Mouse (Mus musculus) heart, adult 2 months (tissue): ENCODE measurements around the gene Bmper. TPM values are rescaled to one million over a fixed set of nuclear protein-coding genes. Genes with fewer than 3 reads are reported as not detected.

ENCODE experiments used
- DNase-seq, 2 experiments: peaks; one replicate each; pipeline ENCODE4 v3.0.0; 2021
- H3K27ac ChIP-seq: fragments of 200-600 bp; 2 replicates; pipeline ENCODE4 v1.8.1; 2022
- H3K27me3 ChIP-seq: fragments of 200-500 bp; 2 replicates; pipeline ENCODE4 v1.6.1; 2012; ENCODE audit warnings: mild to moderate bottlenecking, low read length, inconsistent platforms, mixed read lengths; ENCODE audit not compliant: control insufficient read depth, insufficient read depth
- H3K36me3 ChIP-seq: fragments of 200-500 bp; 2 replicates; pipeline ENCODE4 v1.6.1; 2012; ENCODE audit warnings: low read length, inconsistent platforms; ENCODE audit not compliant: control insufficient read depth, insufficient read depth
- H3K4me1 ChIP-seq: fragments of 200-500 bp; 2 replicates; pipeline ENCODE4 v1.6.1; 2011; ENCODE audit warnings: low read length; ENCODE audit not compliant: control insufficient read depth, insufficient read depth
- H3K4me3 ChIP-seq: fragments of 200-600 bp; 2 replicates; pipeline ENCODE4 v1.8.1; 2022
- H3K79me2 ChIP-seq: fragments of 200-500 bp; replicated peaks from 2 replicates; pipeline ENCODE4 v1.6.1; 2012; ENCODE audit warnings: mild to moderate bottlenecking, inconsistent platforms, low read length, moderate library complexity, mixed read lengths; ENCODE audit not compliant: control insufficient read depth, insufficient read depth
- H3K9ac ChIP-seq: fragments of 200-500 bp; 2 replicates; pipeline ENCODE4 v1.6.1; 2012; ENCODE audit warnings: low read depth, mild to moderate bottlenecking, control low read depth, inconsistent platforms, low read length, mixed read lengths
- CTCF ChIP-seq: fragments of 200-600 bp; IDR thresholded peaks from 2 replicates; pipeline ENCODE4 v1.8.1; 2022; ENCODE audit warnings: antibody characterized with exemption, mild to moderate bottlenecking, moderate library complexity
- EP300 ChIP-seq: fragments of 200-500 bp; IDR thresholded peaks from 2 replicates; pipeline ENCODE4 v1.6.1; 2011; ENCODE audit warnings: low read depth, low read length, control low read depth; ENCODE audit not compliant: insufficient read depth
- POLR2A ChIP-seq: fragments of 200-500 bp; IDR thresholded peaks from 2 replicates; pipeline ENCODE4 v1.6.1; 2011; ENCODE audit warnings: mild to moderate bottlenecking, low read depth, low read length, control low read depth; ENCODE audit not compliant: insufficient read depth
- WGBS: fragments of 180-500 bp; shearing (Covaris S2); methylation state at CpG from one replicate; pipeline ENCODE4 v1.1.7; 2018; 5-methylcytosine and 5-hydroxymethylcytosine counted together
- intact Hi-C: fragments of 180-260 bp; cut with DNase I; formaldehyde crosslinking; loops from one replicate; pipeline ENCODE4 v1.15.1; 2025
- polyA plus RNA-seq: library from polyadenylated mRNA; depleted of rRNA; stranded (reverse); fragments of >200 nt; gene quantifications from 2 replicates; pipeline ENCODE4 v1.2.3, GENCODE M21; 2012
- total RNA-seq, 2 experiments: library from RNA; stranded (reverse); gene quantifications; 2 replicates each; pipeline ENCODE4 v1.2.3; 2021

Gene Bmper
- total and polyA plus RNA-seq, 3 experiments: 1.9 to 4.3 (median 2.6) TPM

GRCm38 (mm10) chr9:23333041-23333622, 110.3 kb downstream of the Bmper start:
- intact Hi-C loops: no loop called here
- TF ChIP-seq CTCF (no peak), EP300 (no peak), POLR2A (no peak)
- H3K9ac ChIP-seq: no peak overlapping the region
- H3K4me3 ChIP-seq: no peak overlapping the region
- WGBS: 68% methylated on average over 3 of the region's 3 CpGs
- DNase-seq: no peak
- H3K36me3 ChIP-seq: no peaks in the 10 kb centered on the region
- no peaks in the 10 kb centered on the region for H3K4me1 ChIP-seq
- no peak overlapping the region for H3K27ac ChIP-seq
- H3K79me2 ChIP-seq: no peaks in the 10 kb centered on the region; the same call in 1 of the 2 replicates
- no peaks in the 10 kb centered on the region for H3K27me3 ChIP-seq

GRCm38 (mm10) chr9:23340551-23340950, 117.7 kb downstream of the Bmper start:
- Histone ChIP-seq H3K27ac (no peak overlapping the region), H3K27me3 (no peaks in the 10 kb centered on the region), H3K36me3 (no peaks in the 10 kb centered on the region), H3K4me1 (no peaks in the 10 kb centered on the region; the same call in 1 of the 2 replicates), H3K9ac (no peak overlapping the region), H3K79me2 (no peaks in the 10 kb centered on the region; the same call in 1 of the 2 replicates), H3K4me3 (no peak overlapping the region)
- no peak for TF ChIP-seq POLR2A
- TF ChIP-seq EP300: no peak
- intact Hi-C loops: no loop called here
- no peak for DNase-seq

GRCm38 (mm10) chr9:23341246-23341645, 118.4 kb downstream of the Bmper start:
- no peaks in the 10 kb centered on the region; the same call in 1 of the 2 replicates for H3K79me2 ChIP-seq
- no peaks in the 10 kb centered on the region for H3K36me3 ChIP-seq
- intact Hi-C loops: no loop called here
- H3K9ac ChIP-seq: no peak overlapping the region
- no peak for DNase-seq
- H3K27me3 ChIP-seq: no peaks in the 10 kb centered on the region
- no peak overlapping the region for H3K4me3 ChIP-seq
- H3K4me1 ChIP-seq: no peaks in the 10 kb centered on the region; the same call in 1 of the 2 replicates
- H3K27ac ChIP-seq: no peak overlapping the region
- TF ChIP-seq EP300 (no peak), CTCF (no peak), POLR2A (no peak)

- H3K4me1 ChIP-seq: peaks cover 1% of the 10 kb centered on the region; the same call in 1 of the 2 replicates
- no peaks in the 10 kb centered on the region for H3K27me3 ChIP-seq
- TF ChIP-seq CTCF: no peak
- no peak for TF ChIP-seq EP300
- no peak for TF ChIP-seq POLR2A
- no peak overlapping the region for H3K9ac ChIP-seq
- no peak for DNase-seq
- no peaks in the 10 kb centered on the region for H3K79me2 ChIP-seq
- H3K4me3 ChIP-seq: no peak overlapping the region
- H3K36me3 ChIP-seq: no peaks in the 10 kb centered on the region
- intact Hi-C loops: no loop called here
- H3K27ac ChIP-seq: no peak overlapping the region
Measured at GRCm38 (mm10) chr9:23344353-23344752, 121.5 kb downstream of the Bmper start.

- H3K27ac ChIP-seq: no peak overlapping the region
- H3K79me2 ChIP-seq: no peaks in the 10 kb centered on the region
- TF ChIP-seq EP300 (no peak), POLR2A (no peak), CTCF (no peak)
- intact Hi-C loops: no loop called here
- no peak overlapping the region for H3K4me3 ChIP-seq
- DNase-seq: no peak
- H3K36me3 ChIP-seq: no peaks in the 10 kb centered on the region
- 54% methylated on average over 8 of the region's 8 CpGs for WGBS
- H3K27me3 ChIP-seq: no peaks in the 10 kb centered on the region
- H3K9ac ChIP-seq: no peak overlapping the region
- peaks cover 1% of the 10 kb centered on the region; the same call in 1 of the 2 replicates for H3K4me1 ChIP-seq
Measured at GRCm38 (mm10) chr9:23345093-23345844, 122.4 kb downstream of the Bmper start.

- DNase-seq: no peak
- peaks cover 1% of the 10 kb centered on the region; the same call in 1 of the 2 replicates for H3K4me1 ChIP-seq
- WGBS: 75% methylated on average over 5 of the region's 5 CpGs
- intact Hi-C loops: no loop called here
- H3K27me3 ChIP-seq: no peaks in the 10 kb centered on the region
- TF ChIP-seq CTCF: no peak
- no peak overlapping the region for H3K27ac ChIP-seq
- H3K36me3 ChIP-seq: no peaks in the 10 kb centered on the region
- H3K4me3 ChIP-seq: no peak overlapping the region
- no peak overlapping the region for H3K9ac ChIP-seq
- no peaks in the 10 kb centered on the region for H3K79me2 ChIP-seq
Measured at GRCm38 (mm10) chr9:23349603-23350002, 126.7 kb downstream of the Bmper start.
